Mouse (Mus musculus) G1E (cell line): ENCODE data around the gene Lama2. TPM values are rescaled to one million over a fixed set of nuclear protein-coding genes. Genes with fewer than 3 reads are reported as not detected.

Experiments
- ATAC-seq: 2 replicates; pipeline ENCODE4 v1.8.0; 2016; ENCODE audit warnings: mild to moderate bottlenecking; ENCODE audit not compliant: insufficient number of reproducible peaks, poor library complexity, low FRiP score, severe bottlenecking; ENCODE audit errors: extremely low read depth
- DNase-seq: peaks from one replicate; pipeline ENCODE4 v3.0.0; 2012; ENCODE audit warnings: low spot score
- H3K27me3 ChIP-seq: 2 replicates; pipeline ENCODE4 v1.6.1; 2012; ENCODE audit warnings: mild to moderate bottlenecking, low read length, inconsistent platforms; ENCODE audit not compliant: insufficient read depth
- H3K36me3 ChIP-seq: replicated peaks from 2 replicates; pipeline ENCODE3; 2012; ENCODE audit warnings: mild to moderate bottlenecking, inconsistent platforms
- H3K4me1 ChIP-seq: 2 replicates; pipeline ENCODE4 v1.6.1; 2012; ENCODE audit warnings: low read depth, low read length, inconsistent platforms, mixed read lengths; ENCODE audit not compliant: insufficient read depth
- H3K4me3 ChIP-seq: 2 replicates; pipeline ENCODE4 v1.5.1; 2012; ENCODE audit warnings: low read depth, mild to moderate bottlenecking, inconsistent platforms, low read length, moderate library complexity, mixed read lengths
- H3K9me3 ChIP-seq: replicated peaks from 2 replicates; pipeline ENCODE4 v1.6.1; 2012; ENCODE audit warnings: inconsistent platforms
- CTCF ChIP-seq: IDR thresholded peaks from 2 replicates; pipeline ENCODE4 v1.5.1; 2012; ENCODE audit warnings: low read depth, low read length, inconsistent platforms, mixed read lengths
- GATA1 ChIP-seq: IDR thresholded peaks from 2 replicates; pipeline ENCODE4 v1.6.1; 2012; ENCODE audit warnings: borderline replicate concordance, low read length, inconsistent platforms, mixed read lengths
- GATA2 ChIP-seq: IDR thresholded peaks from 2 replicates; pipeline ENCODE4 v1.6.1; 2012; ENCODE audit warnings: low read depth, low read length, inconsistent platforms, borderline replicate concordance
- POLR2AphosphoS5 ChIP-seq: IDR thresholded peaks from 2 replicates; pipeline ENCODE4 v1.6.1; 2012; ENCODE audit warnings: low read depth, low read length, inconsistent platforms; ENCODE audit not compliant: insufficient replicate concordance
- TAL1 ChIP-seq: conservative IDR thresholded peaks from 2 replicates; pipeline ENCODE4 v1.6.1; 2012; ENCODE audit warnings: low read depth, low read length, inconsistent platforms, mixed read lengths
- polyA plus RNA-seq: library from polyadenylated mRNA; stranded (reverse); fragments of >175 nt; gene quantifications from 2 replicates; pipeline ENCODE4 v1.2.3, GENCODE M21; 2012
- total RNA-seq, 2 experiments: library from RNA; stranded (forward) in 1 of 2; stranded (reverse) in 1 of 2; fragments of 200-1000 nt in 1 of 2; fragments of >200 nt in 1 of 2; fragmentation: Nextera tagmentation in 1 of 2; gene quantifications; 2 replicates each; pipeline ENCODE4 v1.2.3; 2014 to 2017

Gene Lama2
- total and polyA plus RNA-seq, 3 experiments, result 0.11 TPM; not detected in 2

DNA sequence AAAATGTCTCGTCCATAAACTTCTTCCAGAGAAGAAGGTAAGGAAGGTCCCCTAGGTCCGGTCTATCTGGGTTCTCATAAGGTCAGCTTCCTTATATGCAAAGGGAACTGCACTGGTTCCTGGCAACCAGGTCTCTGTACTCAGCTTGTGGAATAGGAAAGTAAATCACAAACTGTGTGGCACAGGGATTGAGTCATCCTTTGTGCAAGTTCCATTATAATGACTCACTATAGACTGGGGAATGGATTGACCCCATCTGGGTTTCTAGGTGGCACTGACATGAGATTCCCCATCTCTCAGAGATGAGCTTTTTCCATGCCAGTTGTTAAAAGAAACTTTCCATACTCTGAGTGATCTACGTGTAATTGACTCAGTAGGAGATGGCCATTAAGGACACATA is 501.7 kb downstream of the Lama2 start:
- no peaks in the 10 kb centered on the region for H3K27me3 ChIP-seq
- H3K4me1 ChIP-seq, result no peaks in the 10 kb centered on the region
- H3K4me3 ChIP-seq, result no peak overlapping the region
- no peak for DNase-seq
- no peaks in the 10 kb centered on the region for H3K9me3 ChIP-seq
- no peak for TF ChIP-seq POLR2AphosphoS5
- no peak for TF ChIP-seq TAL1
- no peak for TF ChIP-seq GATA2
- no peak for TF ChIP-seq CTCF
- TF ChIP-seq GATA1, result no peak
- ATAC-seq, result no peak
- no peaks in the 10 kb centered on the region for H3K36me3 ChIP-seq

DNA sequence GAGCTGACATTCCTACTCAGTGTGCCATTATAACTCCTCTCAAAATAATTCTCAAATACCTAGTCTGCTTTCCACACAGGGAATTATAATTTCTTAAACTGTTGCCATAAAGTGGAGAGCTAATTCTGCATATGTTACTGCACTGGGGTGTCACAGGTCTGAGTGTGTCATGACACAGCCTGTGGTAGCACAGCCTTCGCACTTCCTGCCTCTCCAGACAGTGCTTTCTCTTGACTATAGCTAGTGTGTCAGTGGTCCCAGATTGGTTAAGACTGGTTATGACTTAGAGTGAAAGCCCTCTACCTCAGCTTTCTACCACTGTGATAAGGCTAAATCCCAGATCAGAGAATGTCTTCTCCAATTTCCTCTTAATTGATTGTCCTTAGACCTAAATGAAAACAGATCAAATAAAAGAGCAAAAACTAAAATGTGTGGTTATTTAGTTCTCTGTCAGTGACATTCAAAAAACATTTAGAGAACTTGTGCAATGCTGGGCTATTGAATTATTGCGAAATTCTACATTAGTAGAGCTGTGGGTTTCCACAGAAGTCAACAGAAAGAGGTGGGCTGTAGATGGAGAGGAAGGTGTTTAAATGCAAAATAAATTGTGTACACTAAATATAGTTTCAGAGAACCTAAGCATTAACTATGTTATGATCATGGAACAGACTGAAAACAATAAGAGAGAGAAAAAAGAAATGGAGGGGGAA is 502.5 kb downstream of the Lama2 start:
- no peaks in the 10 kb centered on the region for H3K27me3 ChIP-seq
- ATAC-seq, result no peak

DNA sequence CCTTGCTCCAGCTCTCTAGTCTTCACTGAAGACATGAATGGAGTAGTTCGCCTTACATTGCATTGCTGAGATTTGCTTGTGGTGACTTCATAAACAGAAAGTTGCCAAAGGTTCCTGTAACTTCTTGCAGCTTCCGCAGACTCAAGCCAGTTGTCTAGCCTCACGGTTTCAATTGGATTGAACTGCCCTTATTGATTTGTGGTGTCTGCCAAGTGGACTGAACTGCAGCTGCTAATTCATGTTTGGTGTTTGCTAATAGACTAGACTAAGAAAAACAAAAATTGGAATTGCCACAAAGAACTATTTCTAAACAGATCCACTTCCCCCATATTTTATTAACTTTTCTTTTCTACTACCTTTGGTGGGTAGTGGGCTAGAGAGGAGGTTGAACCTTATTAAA is 505.4 kb downstream of the Lama2 start:
- H3K4me1 ChIP-seq, result no peaks in the 10 kb centered on the region
- no peak overlapping the region for H3K4me3 ChIP-seq
- no peak for DNase-seq
- no peaks in the 10 kb centered on the region for H3K27me3 ChIP-seq
- no peaks in the 10 kb centered on the region for H3K36me3 ChIP-seq
- no peaks in the 10 kb centered on the region for H3K9me3 ChIP-seq
- no peak for ATAC-seq
- TF ChIP-seq CTCF (no peak), TAL1 (no peak), GATA2 (no peak), GATA1 (no peak), POLR2AphosphoS5 (no peak)

More for the DNA sequence above, 502.5 kb downstream of the Lama2 start:
- no peak for DNase-seq
- Histone ChIP-seq H3K4me3 (no peak overlapping the region), H3K36me3 (no peaks in the 10 kb centered on the region), H3K4me1 (no peaks in the 10 kb centered on the region), H3K9me3 (no peaks in the 10 kb centered on the region)
- no peak for TF ChIP-seq POLR2AphosphoS5
- TF ChIP-seq TAL1, result no peak

DNA sequence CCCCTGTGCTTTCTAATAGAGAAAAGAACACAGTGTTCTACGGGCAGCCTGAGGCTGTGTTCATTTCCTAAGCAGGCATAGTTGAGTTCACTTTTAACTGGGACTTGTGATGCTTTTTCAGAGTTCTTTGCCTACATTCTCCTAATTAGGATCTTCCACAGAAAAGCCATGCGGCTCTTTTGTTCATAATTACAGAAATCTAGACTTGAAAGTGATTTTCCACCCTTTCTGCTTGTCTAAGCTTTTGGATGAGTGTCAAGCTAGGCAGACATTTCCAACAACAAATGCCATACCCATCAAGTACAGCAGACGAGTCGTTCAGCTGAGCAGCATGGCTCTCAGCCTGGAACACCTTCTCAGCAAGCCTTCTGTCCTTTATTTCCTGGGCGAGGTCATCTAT is 515.7 kb downstream of the Lama2 start:
- H3K9me3 ChIP-seq, result no peaks in the 10 kb centered on the region
- TF ChIP-seq POLR2AphosphoS5, result no peak
- TF ChIP-seq TAL1, result no peak
- no peak for TF ChIP-seq GATA1
- no peak for TF ChIP-seq GATA2
- no peak for TF ChIP-seq CTCF
- no peak for DNase-seq

DNA sequence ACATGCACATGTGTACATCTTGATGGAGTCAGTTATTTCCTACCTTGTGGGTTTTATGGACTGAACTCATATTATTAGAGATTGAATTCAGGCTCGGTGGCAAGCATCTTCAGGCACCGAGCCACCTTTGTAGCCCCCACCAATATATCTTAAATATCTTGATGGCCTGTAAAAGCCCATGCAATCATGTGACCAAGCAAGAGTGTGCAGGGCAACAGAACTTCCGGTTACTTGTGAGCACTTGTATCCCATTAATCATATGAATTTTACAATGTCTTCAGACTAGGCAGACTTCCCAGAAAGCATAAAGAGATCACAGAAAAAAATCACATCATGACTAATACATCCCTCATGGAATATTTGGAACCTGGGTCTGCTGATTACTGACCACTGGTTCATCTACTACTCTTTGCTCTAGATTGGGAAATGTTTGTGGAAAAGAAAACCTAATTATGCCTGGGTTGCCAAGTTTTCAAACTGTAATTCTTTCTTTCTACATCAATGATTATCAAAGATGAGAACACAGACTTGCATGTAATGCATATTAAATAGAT is 517.7 kb downstream of the Lama2 start:
- no peaks in the 10 kb centered on the region for H3K27me3 ChIP-seq
- ATAC-seq (no peak), DNase-seq (no peak)
- no peak for TF ChIP-seq GATA1
- no peak for TF ChIP-seq TAL1
- TF ChIP-seq CTCF, result no peak
- TF ChIP-seq GATA2, result no peak
- TF ChIP-seq POLR2AphosphoS5, result no peak
- H3K36me3 ChIP-seq, result no peaks in the 10 kb centered on the region
- no peaks in the 10 kb centered on the region for H3K4me1 ChIP-seq
- no peaks in the 10 kb centered on the region for H3K9me3 ChIP-seq
- no peak overlapping the region for H3K4me3 ChIP-seq

More for the DNA sequence above, 515.7 kb downstream of the Lama2 start:
- H3K4me1 ChIP-seq, result no peaks in the 10 kb centered on the region
- no peaks in the 10 kb centered on the region for H3K27me3 ChIP-seq
- H3K4me3 ChIP-seq, result no peak overlapping the region
- ATAC-seq, result no peak
- H3K36me3 ChIP-seq, result no peaks in the 10 kb centered on the region

DNA sequence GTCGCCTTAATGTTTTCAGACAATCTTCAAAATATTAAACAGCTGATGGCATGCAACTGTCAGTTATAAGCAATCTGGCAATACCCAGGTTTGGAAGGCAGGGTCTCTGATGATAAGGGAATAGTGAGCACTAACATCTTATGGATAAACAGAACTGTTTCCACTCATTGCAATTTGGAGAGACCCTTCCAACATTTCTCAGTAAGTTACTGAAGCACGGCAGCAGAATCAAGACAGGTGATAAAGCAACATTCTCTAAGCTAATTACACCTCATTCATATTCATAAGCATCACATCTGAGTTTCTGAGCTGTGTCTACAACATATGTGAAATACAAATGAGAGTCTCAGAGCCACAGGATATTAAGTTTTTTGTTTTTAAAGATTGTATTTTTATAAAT is 542.4 kb downstream of the Lama2 start:
- H3K4me3 ChIP-seq, result no peak overlapping the region
- H3K36me3 ChIP-seq, result no peaks in the 10 kb centered on the region
- ATAC-seq (no peak), DNase-seq (no peak)
- TF ChIP-seq CTCF (no peak), POLR2AphosphoS5 (no peak), GATA1 (no peak), GATA2 (no peak), TAL1 (no peak)
- no peaks in the 10 kb centered on the region for H3K27me3 ChIP-seq
- no peaks in the 10 kb centered on the region for H3K4me1 ChIP-seq
- H3K9me3 ChIP-seq, result no peaks in the 10 kb centered on the region
